Mouse (Mus musculus) gastrocnemius, postnatal 14 days (tissue): Measurements from ENCODE around the gene Epo. TPM values are rescaled to one million over a fixed set of nuclear protein-coding genes. Genes with fewer than 3 reads are reported as not detected.

ENCODE experiments used
- microRNA-seq, 2 experiments: library from miRNA; unstranded; fragments of <30 nt; microRNA quantifications; one replicate each; pipeline ENCODE4 v1.2.0; 2021
- total RNA-seq, 2 experiments: library from RNA; stranded (reverse); gene quantifications; 2 replicates each; pipeline ENCODE4 v1.2.3; 2021

Epo gene
- total RNA-seq, 2 experiments from 2014 or later: not detected

Small RNA genes within 50 kb of the gene (microRNA-seq; reads per million reads assigned to microRNA genes)
- gene Mir6418: 0 to 0.64 reads per million in 2 experiments

Other genes with a start within 250 kb of the Epo start
- 10 to 100 TPM; 48.8 to 59.8 TPM for gene Ache, start 245.7 kb downstream of the Epo start, total RNA-seq
- 10 to 100 TPM; 30.5 to 36.3 TPM for gene Ufsp1, start 238.6 kb downstream of the Epo start, total RNA-seq
- gene Srrt, start 225.6 kb downstream of the Epo start, total RNA-seq: 10 to 100 TPM; 39.0 to 40.6 TPM
- gene Trip6, start 218.8 kb downstream of the Epo start, total RNA-seq: 1 to 10 TPM; 7.9 to 9.6 TPM
- gene Slc12a9, start 199.6 kb downstream of the Epo start, total RNA-seq: 1 to 10 TPM; 3.1 to 3.3 TPM
- gene Ephb4, start 183.1 kb downstream of the Epo start, total RNA-seq: 10 to 100 TPM; 26.5 to 27.4 TPM
- under 1 TPM; 0.02 TPM for gene Zan, start 56.2 kb downstream of the Epo start, total RNA-seq
- 10 to 100 TPM; 15.9 to 16.1 TPM for gene Pop7, start 30.7 kb downstream of the Epo start, total RNA-seq
- 10 to 100 TPM; 13.4 to 18.5 TPM for gene Gigyf1, start 14.7 kb downstream of the Epo start, total RNA-seq
- gene Gnb2, start 268 bp upstream of the Epo start, total RNA-seq: 100 to 1,000 TPM; 194 to 231 TPM
- not detected for gene Actl6b, start 20.3 kb upstream of the Epo start, total RNA-seq
- under 1 TPM in 1 of 2 experiments, not detected in 1; 0.06 TPM for gene Tfr2, start 36.6 kb upstream of the Epo start, total RNA-seq
- 10 to 100 TPM; 15.3 to 18.1 TPM for gene Mospd3, start 67.8 kb upstream of the Epo start, total RNA-seq
- 100 to 1,000 TPM; 190 to 251 TPM for gene Pcolce, start 80.5 kb upstream of the Epo start, total RNA-seq
- gene Fbxo24, start 95.8 kb upstream of the Epo start, total RNA-seq: under 1 TPM in 1 of 2 experiments, not detected in 1; 0.27 TPM
- gene Lrch4, start 95.9 kb upstream of the Epo start, total RNA-seq: 10 to 100 TPM; 14.8 to 15.3 TPM
- gene Gm20605, start 95.9 kb upstream of the Epo start, total RNA-seq: 1 to 10 TPM; 3.0 to 3.6 TPM
- 1 to 10 TPM; 1.8 to 2.0 TPM for gene Sap25, start 108.1 kb upstream of the Epo start, total RNA-seq
- gene Irs3, start 112.5 kb upstream of the Epo start, total RNA-seq: under 1 TPM; 0.33 to 0.47 TPM
- gene Agfg2, start 151.5 kb upstream of the Epo start, total RNA-seq: 1 to 10 TPM; 4.9 to 5.8 TPM
- gene Nyap1, start 208.4 kb upstream of the Epo start, total RNA-seq: under 1 TPM; 0.39 to 0.42 TPM
- gene Tsc22d4, start 212.5 kb upstream of the Epo start, total RNA-seq: 100 to 1,000 TPM; 118 to 156 TPM
- gene Ppp1r35, start 245.6 kb upstream of the Epo start, total RNA-seq: 1 to 10 TPM; 6.8 to 7.2 TPM